Mouse (Mus musculus) urinary bladder, postnatal 4 days (tissue): Measurements from ENCODE around the gene Zkscan14.

Experiments
- DNase-seq, 2 experiments: peaks; one replicate each; pipeline ENCODE4 v3.0.0; 2021 to 2022; ENCODE audit warnings: low spot score in 2 of 2

Gene Zkscan14

GRCm38 (mm10) chr5:145203936-145204691 is 2.4 kb upstream of the Zkscan14 start, which contains the start of gene Zkscan5:
Gene Zkscan5, plus strand, starts transcription at chr5:145204562.
- peak; percentile 97 to 98 for DNase-seq

- DNase-seq: no peak
These were observed 778 bp upstream of the Zkscan14 start for GRCm38 (mm10) chr5:145202446-145202845.

- no peak for DNase-seq
These were observed 1.3 kb downstream of the Zkscan14 start for GRCm38 (mm10) chr5:145200387-145200786.

GRCm38 (mm10) chr5:145191962-145192361 is 9.7 kb downstream of the Zkscan14 start, which contains the start of gene Atp5j2:
Gene Atp5j2, minus strand, starts transcription at chr5:145192062.
- DNase-seq: no peak

- DNase-seq: peak; percentile 84 to 92
These were observed 10.5 kb downstream of the Zkscan14 start for GRCm38 (mm10) chr5:145190875-145191798.

- DNase-seq: no peak
These were observed 11.3 kb downstream of the Zkscan14 start for GRCm38 (mm10) chr5:145190373-145190772.

GRCm38 (mm10) chr5:145189416-145189815 is 12.3 kb downstream of the Zkscan14 start:
- DNase-seq: no peak

- no peak for DNase-seq
These were observed 16.4 kb downstream of the Zkscan14 start for GRCm38 (mm10) chr5:145185244-145185643.

GRCm38 (mm10) chr5:145178461-145178980 is 23.1 kb downstream of the Zkscan14 start:
- DNase-seq: no peak

- no peak for DNase-seq
These were observed 34.4 kb downstream of the Zkscan14 start for GRCm38 (mm10) chr5:145167306-145167661.

GRCm38 (mm10) chr5:145166536-145167305 is 34.9 kb downstream of the Zkscan14 start, which contains the start of the genes Ptcd1 and Cpsf4:
Gene Ptcd1, minus strand, starts transcription at chr5:145167108.
Gene Cpsf4, plus strand, starts transcription at chr5:145167213.
- peak; percentile 97 for DNase-seq

- no peak for DNase-seq
These were observed 36.5 kb downstream of the Zkscan14 start for GRCm38 (mm10) chr5:145165184-145165583.

- DNase-seq: no peak
These were observed 37.0 kb downstream of the Zkscan14 start for GRCm38 (mm10) chr5:145164710-145165109.

GRCm38 (mm10) chr5:145161361-145161760 is 40.3 kb downstream of the Zkscan14 start:
- DNase-seq: no peak

- DNase-seq: no peak
These were observed 49.0 kb downstream of the Zkscan14 start for GRCm38 (mm10) chr5:145152690-145153089.

- DNase-seq: no peak
These were observed 52.4 kb downstream of the Zkscan14 start for GRCm38 (mm10) chr5:145149294-145149693.

- DNase-seq: no peak
These were observed 53.9 kb downstream of the Zkscan14 start for GRCm38 (mm10) chr5:145147748-145148147.
